Mouse (Mus musculus) megakaryocyte-erythroid progenitor cell, adult 5 weeks (primary cell): ENCODE data around the gene Syndig1l. TPM values are rescaled to one million over a fixed set of nuclear protein-coding genes. Genes with fewer than 3 reads are reported as not detected.

Source experiments
- polyA plus RNA-seq: library from polyadenylated mRNA; stranded (reverse); fragments of >175 nt; gene quantifications from 2 replicates; pipeline ENCODE4 v1.2.3, GENCODE M21; 2012

The Syndig1l gene
- polyA plus RNA-seq: 0.10 and 0.22 TPM in 2 replicates

GRCm38 (mm10) chr12:84698319-84699081 is at the start of gene Syndig1l:
Syndig1l (minus strand) TSS chr12:84698831.

GRCm38 (mm10) chr12:84640654-84641053 is 58.0 kb downstream of the Syndig1l start, which contains the start of gene Vrtn:
Vrtn (plus strand) TSS chr12:84641019.

Other genes with a start within 250 kb of the Syndig1l start
- 1.2 and 1.5 TPM in 2 replicates for gene Aldh6a1, start 247.8 kb downstream of the Syndig1l start, polyA plus RNA-seq
- gene Lin52, start 247.4 kb downstream of the Syndig1l start, polyA plus RNA-seq: 0.70 and 0.90 TPM in 2 replicates
- not detected in 2 replicates for gene Vsx2, start 129.1 kb downstream of the Syndig1l start, polyA plus RNA-seq
- gene Abcd4, start 81.4 kb downstream of the Syndig1l start, polyA plus RNA-seq: 3.3 and 4.1 TPM in 2 replicates
- gene Vrtn, start 57.8 kb downstream of the Syndig1l start, polyA plus RNA-seq: not detected in 2 replicates
- gene Npc2, start 74.3 kb upstream of the Syndig1l start, polyA plus RNA-seq: 313 and 426 TPM in 2 replicates
- 30.2 and 32.4 TPM in 2 replicates for gene Isca2, start 74.4 kb upstream of the Syndig1l start, polyA plus RNA-seq
- 0.12 TPM in 1 of 2 replicates, not detected in the other for gene Ltbp2, start 177.7 kb upstream of the Syndig1l start, polyA plus RNA-seq